Mouse (Mus musculus): Measurements from ENCODE around the gene Trp53inp2.

The Trp53inp2 gene

DNA sequence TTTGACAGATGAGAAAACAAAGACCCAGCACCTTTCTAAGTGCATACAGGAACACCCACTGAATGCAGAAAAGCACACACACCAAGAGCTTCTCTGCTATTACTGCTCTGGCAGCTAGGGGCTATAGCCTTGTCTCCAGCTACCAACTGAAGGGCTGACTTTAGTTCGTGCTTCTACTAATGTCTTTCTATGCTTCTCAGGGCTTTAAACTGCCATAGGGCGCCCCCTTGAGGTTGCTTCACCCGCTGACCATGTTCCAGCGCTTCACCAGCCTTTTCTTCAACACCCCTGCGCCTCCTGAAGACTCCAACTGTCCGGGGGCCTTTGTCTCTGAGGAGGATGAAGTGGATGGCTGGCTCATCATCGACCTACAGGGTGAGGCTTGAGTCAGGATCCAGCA, 4.2 kb downstream of the Trp53inp2 start:
- DNase-seq (ENCODE audit: low spot score in 2 of 2) = peak; percentile 63 to 77

GRCm38 (mm10) chr2:155385731-155386533, 5.1 kb downstream of the Trp53inp2 start:
- no peak for DNase-seq (ENCODE audit: low spot score in 2 of 2)

- no peak for DNase-seq (ENCODE audit: low spot score in 2 of 2)
These were observed 5.7 kb downstream of the Trp53inp2 start for GRCm38 (mm10) chr2:155386534-155386899.

DNA sequence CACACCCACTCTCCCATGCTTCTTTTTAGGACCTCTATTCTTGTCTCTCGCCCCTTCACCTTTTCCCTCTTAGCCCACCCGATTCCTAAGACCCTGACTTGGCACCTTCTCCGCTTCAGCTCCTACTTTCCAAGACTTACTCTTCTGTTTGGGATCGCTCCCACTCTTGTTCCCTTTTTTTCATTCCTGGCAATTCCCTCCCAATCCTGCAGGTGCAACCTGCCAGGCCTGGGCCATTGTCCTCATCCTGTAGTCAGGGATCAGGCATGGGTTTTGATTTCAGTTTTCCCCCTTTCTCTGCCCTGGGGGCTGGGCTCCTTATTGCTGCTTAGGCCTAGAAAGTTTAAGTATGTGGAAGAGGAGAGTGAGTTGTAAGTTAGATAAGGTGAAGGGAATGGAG, 6.2 kb downstream of the Trp53inp2 start:
- DNase-seq (ENCODE audit: low spot score in 2 of 2) = no peak

DNA sequence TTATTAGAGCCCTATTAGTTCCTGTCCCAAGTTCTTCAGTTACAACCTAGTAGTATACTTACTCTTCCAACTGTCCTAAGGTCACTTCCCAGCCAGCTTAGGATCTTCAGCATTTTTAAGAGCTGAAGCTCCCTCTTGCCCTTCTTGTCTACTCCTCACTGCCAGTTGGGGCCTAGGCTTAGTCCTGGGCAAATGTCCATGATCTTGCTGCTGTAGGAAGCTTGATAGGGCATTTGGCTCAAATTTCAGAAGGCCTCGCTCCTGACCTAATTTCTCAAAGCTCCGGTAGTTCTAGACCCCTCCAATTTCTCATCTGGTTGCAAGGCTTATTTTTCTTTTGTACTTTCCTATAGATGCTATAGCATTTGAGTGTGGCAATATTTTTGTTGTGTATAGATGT, 7.7 kb downstream of the Trp53inp2 start:
- no peak for DNase-seq (ENCODE audit: low spot score in 2 of 2)

DNA sequence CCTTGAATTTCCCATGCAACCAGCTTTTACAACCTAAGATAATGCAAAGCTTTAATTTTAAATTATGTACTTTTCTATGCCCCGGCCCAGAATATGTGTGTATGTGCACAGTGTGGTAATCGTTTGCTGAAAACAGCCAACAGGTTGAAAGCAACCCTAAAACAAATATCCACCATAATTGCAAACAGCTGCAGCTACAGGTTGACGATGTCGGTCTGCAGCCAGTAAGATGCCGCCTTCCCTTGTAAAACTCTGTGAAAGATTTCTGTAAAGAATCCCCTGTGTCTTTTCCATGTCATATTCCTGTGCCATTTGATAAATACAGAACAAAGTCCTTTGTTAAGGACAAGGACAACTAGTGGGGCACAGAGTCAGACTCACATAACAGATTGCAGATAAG, 13.7 kb downstream of the Trp53inp2 start:
- DNase-seq (ENCODE audit: low spot score in 2 of 2) = no peak

GRCm38 (mm10) chr2:155400276-155400675, 19.4 kb downstream of the Trp53inp2 start:
- DNase-seq (ENCODE audit: low spot score in 2 of 2) = no peak

GRCm38 (mm10) chr2:155401926-155402325, 21.1 kb downstream of the Trp53inp2 start:
- DNase-seq (ENCODE audit: low spot score in 2 of 2) = no peak

- no peak for DNase-seq (ENCODE audit: low spot score in 2 of 2)
These were observed 23.8 kb downstream of the Trp53inp2 start for GRCm38 (mm10) chr2:155404635-155405034.

DNA sequence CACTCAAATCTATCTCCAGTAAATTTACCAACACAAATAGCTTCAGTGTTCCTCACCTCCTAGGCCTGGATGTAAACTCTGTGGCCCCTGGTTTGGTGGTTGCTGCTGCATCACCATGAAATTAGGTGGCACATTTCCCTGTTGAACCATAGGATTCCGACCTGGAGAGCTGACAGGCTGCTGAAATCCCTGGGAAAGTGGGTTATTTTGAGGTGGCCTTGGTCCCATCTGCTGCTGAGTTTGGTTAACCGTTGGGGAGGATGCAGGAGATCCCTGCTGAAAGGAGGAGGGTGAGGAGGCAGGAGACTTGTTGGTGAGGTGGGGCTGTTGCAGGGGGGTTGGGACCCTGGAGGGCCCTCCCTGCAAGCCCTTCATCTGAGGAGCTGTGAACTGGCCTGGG, 40.1 kb downstream of the Trp53inp2 start:
- no peak for DNase-seq (ENCODE audit: low spot score in 2 of 2)

DNA sequence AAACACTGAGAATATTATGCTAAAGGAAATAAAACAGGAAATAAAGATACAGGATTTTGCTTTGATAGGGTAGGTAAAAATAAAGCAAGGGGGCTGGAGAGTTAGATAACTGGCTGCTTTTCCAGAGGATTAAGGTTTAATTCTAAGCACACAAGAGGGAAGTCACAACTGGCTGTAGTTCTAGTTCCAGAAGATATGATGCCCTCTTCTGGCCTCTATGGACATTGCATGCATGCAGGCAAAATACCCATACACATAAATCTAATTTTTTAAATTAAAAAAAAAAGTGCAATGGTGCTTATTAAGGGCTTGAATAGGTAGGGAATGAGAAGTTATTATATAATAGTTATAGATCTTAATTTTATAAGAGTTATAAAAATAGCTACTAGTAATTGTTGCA, 55.6 kb downstream of the Trp53inp2 start:
- peak in 1 of 2 experiments; percentile 11 for DNase-seq (ENCODE audit: low spot score in 2 of 2)
